Mouse (Mus musculus) frontal cortex, postnatal 36 days (tissue): ENCODE measurements at regions not wholly inside any gene's neighbourhood (a gene's known extent, or its start where the extent isn't known, plus 50 kb on each side); places are given as distances from the start of the nearest gene placed in this dataset.
A peak's percentile ranks its signal among the peaks of the same experiment; 100 is the strongest.
"Not testable (repeated sequence)": the region's sequence is repeated elsewhere in the genome, so short reads cannot be mapped to it uniquely, and the experiment has no call there.

Experiments
- DNase-seq, 2 experiments: peaks; one replicate each; pipeline ENCODE4 v3.0.0; 2022; ENCODE audit warnings: low spot score in 2 of 2

DNA sequence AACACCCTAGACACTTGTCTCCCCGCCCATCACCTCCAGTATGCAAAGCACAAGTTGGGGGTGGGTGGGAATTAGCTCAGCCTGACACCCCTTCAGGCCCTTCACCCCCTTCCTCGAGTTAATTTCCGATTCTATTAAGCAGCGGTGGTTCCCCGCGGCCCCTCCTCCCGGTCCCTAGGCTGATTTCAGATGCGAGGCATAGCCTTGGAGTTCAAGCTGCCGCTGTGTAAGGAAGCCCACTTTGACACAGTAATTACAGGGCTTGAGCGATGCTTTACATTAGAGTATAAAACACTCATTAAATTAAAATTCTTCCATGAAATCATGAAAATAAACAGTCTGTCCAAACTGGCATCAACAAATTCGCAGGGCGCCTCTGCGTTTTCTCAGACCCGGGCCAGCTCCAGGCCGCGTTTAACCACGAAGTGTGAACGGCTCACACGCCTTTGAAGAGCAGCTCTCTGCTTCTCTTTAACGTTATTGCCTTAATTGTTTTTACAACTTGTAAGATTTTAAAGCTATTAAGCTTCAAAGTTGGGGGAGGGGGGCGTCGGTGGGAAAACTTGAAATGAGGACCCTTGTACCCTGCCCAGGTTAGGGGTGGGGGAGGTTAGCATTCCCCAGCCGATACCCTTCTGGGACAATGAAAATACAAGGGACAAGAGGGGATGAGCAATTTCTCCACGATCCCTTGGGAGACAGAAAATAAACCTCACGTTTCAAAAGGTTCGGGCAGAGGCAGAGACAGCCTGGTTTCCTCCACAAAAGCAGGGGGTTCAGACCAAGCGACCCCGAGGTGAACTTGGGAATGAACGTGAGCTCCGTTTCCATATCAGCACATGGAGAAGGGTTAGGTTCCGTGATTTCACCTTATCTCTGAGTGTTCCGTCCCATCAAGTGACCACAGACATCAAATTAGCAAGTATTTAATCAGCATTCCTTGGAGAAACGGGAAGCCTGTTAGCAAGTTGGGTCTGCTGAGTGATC lies 114.4 kb downstream of the Dicer1 start:
- no peak for DNase-seq

DNA sequence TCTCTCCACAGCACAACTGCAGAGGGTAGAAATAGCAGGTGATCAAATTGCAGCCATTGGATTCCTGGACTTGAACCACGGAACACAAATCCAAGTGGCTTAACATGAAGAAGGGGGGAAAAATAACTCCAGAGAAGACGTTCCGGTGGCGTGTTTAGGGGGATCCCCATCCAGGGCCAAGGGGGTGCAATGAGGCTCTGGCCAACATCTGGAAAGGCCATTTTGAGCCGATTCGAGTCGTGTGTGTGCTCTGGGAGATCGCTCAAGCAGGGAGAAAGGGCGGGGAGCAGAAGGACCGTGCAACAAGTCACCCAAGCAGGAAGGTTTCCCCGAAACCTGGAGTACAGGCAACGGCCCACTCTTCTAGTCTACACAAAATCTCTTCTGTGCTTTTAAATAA lies 115.3 kb downstream of the Dicer1 start:
- no peak for DNase-seq

DNA sequence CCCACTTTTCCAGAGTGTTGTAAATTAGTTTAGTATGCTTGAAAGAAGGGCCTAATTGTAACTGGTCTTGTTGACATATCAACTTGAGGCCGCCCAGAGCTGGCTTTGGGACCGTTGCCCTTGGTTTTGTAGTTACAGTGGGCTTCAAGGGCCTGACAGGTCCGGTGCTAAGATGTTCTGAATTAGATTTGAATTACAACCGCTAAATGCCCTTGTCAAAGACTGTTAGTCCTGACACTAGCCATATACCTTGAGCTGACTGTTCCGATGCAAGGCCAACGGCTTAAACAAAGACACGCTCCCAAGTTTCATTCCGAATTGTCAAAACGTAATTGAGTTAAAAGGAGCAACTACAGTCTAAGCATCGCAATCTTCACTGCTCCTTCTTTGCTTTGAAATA lies 116.9 kb downstream of the Dicer1 start:
- no peak for DNase-seq

DNA sequence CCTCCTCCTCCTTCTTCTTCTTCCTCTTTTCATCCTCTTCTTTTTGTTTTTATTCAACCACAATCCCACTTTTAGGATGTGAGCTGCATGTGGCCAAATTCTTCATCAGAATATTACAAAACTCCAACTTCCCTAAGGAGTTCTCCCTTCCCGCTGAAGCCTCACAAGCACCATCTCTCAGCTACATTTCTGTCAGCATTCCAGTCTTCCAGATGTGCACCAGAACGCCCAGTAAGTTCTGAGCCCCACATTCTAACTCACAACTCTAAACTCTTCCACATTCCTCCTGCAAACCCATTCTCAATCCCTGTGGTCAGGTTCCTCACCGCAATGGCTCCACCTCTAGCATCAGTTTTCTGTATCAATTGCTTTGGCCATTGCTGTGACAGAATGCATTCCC lies 121.2 kb downstream of the Dicer1 start:
- DNase-seq, result no peak

DNA sequence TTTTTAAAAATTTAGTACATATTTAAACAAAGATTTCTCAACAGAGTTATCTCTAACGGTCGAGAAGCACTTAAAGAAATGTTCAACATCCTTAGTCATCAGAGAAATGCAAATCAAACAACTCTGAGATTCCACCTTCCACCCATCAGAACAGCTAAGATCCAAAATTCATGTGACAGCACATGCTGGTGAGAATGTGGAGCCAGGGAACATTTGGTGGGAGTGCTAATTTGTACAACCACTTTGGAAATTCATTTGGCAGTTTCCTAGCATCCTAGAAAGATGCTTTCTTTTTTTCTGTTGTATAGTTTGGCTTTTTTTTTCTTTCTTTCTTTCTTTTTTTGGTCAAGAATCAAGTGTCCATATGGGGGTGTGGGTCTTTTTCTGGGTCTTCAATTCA lies 122.3 kb downstream of the Dicer1 start:
- peak in 1 of 2 experiments; percentile 26 for DNase-seq

DNA sequence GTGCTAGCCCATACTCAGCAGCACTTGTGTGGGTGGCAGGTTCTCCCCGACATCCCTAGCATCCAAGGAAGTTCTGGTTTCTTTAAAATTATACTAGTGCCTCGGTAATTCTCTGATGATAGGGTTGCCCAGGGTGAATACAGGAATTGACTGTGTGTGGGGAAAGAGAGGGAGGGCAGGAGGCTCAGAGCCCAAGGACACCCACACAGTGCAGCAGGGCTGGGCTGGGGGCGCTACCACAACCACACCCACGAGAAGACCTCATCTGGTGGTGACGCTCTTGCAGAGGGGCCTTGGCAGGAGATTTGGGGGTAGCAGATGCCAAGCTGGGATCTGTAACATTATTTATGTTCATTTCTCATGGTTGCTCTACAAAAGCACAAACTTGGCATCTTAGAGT lies 125.7 kb downstream of the Dicer1 start:
- DNase-seq, result no peak

DNA sequence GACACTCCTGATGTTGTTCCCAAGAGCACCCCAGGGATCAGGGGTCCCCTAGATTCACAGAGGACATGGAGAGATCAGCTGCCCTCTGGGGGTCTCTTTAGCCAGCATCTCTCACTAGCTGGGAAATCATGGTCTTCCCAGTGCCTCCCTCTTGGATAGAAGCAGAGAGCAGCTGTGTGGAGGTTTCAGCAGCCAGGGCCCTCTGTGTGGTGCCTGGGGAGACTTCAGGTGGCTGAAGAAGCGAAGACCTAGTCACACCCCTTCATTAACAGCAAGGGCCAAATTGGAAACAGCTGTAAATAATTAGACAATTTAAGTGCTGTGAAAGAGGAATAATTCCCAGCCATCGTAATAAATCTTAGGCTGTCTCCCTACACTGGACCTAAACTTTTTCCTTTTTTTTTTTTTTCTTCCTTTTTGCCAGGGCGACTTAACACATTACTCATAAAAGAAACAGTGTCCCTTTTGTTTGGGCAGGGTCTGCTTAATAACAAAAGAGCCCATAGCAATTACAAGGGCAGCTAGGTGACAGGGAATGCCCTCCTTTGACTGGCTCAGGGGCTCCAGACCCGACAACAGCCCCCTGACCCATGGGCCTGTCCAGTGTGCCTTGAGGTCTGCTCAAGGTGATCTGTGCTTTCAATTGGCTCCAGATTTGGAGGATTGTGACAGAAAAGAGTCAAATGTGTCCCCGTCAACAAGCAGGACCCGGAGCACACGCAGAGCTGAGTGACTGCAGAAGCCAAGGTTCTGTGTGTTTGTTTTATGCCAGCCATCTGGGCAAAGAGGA lies 127.7 kb downstream of the Dicer1 start:
- no peak for DNase-seq

DNA sequence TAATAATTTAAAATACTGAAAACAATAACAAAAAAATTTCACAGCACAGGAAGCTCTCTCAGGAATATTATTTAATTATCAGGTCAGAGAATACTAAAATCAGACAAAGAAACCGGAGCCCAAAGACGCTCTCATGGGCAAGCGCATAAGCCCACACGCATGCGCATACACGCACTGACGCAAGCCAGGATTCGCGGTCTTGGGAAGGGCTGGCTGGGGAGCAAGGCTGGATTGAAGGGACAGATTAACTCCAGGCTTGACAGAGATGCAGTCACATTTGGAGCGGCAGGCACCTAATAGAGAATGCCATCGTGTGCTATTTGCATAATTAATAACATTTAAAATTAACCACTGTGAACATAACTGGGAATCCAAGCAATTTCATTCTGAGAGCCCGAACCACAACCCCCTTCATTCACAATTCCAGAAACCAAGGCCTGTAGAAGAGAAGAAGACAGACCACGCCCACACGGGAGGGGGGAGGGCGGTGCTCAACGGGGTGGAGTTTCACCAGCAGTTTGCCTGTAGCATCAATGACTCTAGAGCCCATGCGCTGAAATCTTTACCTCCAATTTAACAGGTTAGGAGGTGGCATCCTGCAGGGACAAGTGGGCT lies 134.5 kb downstream of the Dicer1 start:
- peak; percentile 53 to 73 for DNase-seq

DNA sequence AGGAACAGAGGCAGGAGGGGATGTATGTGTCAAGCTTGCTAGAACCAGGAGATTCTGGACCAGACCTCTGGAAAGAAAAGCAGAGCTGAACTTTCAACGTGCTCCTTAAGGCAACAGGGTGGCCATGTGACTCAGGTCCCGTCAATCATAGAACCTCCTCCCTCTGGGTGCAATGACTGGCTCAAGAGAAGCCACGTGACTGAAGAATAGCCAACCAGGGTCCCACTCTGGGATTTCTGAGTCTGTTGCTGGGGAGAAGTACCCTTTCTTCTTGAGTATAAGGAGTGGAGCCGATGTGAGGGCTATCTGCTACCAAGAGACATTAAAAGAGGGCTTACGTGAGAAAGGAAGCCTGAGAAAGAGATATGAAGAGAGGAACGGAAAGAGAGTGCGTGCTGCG lies 137.5 kb downstream of the Dicer1 start:
- no peak for DNase-seq

DNA sequence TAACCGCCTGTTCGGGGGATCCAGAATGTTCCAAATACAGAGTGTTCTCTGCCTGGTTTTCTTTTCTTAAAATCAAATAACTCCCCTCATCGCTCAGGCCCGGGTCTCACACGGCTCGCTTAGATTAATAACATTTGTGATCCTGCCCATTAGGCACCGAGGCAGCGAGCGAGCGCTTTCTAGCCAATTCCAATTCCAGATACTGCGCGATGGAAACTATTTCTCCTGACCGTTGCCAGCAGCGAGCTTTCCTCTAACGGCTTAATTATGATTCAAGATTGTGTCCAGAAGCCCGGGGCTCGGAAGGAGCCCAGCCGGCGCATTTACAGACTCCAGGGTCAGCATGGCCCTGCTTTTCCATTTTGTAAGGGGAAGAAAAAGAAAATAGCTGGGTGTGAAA lies 136.6 kb upstream of the Gsc start:
- DNase-seq, result no peak

DNA sequence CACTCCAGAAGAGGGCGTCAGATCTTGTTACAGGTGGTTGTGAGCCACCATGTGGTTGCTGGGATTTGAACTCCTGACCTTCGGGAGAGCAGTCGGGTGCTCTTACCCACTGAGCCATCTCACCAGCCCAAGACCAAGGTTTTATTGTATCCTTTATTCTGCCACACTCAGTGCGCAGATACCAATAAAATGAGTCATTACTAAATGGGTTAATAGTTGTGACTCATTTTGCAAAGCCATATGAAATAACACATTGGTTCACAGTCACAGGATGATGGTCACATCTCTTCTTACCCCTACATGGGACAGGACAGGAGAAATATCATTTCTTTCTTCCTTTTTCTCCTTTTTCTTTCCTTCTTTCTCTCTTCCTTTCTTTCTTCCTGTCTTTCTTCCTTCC lies 135.8 kb upstream of the Gsc start:
- DNase-seq, result not testable (repeated sequence)

DNA sequence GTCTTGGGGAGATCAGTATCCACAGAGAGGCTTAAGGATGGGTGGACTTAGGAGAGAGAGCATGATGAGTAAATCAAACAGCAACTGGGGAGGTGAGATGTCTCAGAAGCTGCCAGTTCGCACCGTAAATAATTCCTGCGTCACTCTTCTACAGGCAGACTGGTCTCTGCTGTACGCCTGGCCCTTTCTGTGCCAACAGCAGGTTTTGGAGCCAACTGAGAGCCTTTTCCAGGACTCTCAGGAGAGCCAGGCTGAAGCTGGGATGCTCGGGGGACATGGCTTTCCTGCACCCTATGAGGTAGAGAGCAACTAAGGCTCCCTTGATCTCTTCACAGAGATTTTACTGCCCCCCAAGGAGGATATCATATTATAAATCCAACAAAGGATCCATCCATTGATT lies 134.3 kb upstream of the Gsc start:
- DNase-seq, result no peak

DNA sequence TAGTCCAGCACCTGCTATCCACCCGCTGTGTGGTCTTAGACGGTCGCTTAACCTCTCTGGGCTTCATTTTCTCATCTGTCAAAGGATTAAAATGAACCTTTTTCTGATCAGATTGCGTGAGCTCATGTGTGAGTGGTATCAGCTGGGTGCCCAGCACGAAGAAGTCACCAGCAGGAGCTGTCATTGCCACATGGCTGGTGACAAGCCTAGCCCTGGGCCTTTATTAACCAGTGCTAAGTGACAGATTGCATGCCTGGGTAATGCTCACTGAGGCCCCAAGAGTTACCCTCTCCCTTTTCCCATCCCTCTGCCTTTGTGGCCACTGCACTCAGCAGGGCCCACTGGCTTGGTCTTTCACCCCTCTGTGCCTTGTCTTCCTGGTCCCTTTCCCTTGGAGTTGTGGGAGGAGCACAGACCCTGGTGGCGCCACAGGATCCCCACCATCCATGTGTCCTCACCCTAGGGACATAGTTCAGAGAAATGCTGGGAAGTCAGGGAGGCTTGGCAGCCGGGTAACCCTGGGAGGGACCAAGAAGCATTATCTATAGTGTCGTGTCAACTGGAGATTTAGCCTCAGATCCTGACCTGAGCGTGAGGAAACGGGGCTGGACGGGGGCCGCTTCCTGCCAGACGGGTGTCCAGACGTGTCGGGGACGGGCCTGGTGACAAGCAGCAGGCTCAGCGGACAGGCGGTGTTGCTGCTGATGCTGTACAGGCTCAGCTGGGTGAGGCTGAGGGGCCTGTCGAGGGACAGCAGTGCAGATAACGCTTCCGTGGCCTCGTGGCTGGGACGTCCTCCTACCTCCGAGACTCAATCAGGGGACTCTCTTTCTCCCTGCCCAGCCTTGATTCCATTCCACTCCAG lies 132.6 kb upstream of the Gsc start:
- DNase-seq, result no peak

DNA sequence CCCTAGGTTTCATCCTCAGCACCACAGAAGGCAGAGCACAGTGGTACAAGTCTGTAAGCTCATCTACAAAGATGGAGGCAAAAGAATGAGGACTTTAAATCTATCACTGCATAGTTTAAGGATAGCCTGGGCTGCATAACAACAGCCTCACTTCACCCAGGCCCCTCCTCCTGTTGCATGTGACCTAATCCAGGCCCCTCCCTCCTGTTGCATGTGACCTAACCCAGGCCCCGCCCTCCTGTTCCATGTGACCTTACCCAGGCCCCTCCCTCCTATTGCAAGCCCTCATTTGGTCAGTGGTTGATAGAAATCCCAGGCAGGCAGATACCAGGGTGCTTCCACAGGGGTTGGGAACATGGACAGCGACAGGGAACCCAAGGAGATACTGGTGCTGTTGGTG lies 124.9 kb upstream of the Gsc start:
- no peak for DNase-seq

DNA sequence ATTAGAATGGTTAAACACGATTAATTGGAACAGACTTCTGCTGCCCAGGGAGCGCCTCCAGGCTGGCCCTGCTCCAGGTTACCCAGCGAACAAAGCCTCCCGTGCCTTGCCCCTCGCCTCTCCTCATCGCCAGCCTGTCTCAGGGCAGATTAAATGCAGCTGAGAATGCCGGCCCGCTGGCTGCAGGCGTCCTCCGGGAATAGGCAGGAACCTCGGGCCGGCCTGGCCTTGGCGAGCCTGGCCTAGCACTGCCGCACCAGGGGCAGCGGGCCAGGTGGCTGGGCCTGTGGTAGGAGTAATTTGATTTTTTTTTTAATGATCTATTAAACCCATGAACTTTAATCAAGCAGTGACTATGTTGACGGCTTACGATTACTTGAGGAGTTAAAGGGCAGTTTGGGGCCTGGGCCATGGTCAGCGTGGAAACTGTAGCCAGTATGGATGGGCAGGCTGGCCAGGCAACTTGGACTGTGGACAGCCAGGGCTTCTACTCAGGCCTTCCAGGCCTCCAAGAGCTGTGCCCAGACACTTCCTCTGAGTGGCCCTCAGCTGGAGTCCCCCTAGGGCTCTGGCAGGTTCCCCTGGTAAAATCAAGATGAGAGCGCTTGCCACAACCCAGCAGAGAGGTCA lies 120.5 kb upstream of the Gsc start:
- peak; percentile 15 to 35 for DNase-seq

DNA sequence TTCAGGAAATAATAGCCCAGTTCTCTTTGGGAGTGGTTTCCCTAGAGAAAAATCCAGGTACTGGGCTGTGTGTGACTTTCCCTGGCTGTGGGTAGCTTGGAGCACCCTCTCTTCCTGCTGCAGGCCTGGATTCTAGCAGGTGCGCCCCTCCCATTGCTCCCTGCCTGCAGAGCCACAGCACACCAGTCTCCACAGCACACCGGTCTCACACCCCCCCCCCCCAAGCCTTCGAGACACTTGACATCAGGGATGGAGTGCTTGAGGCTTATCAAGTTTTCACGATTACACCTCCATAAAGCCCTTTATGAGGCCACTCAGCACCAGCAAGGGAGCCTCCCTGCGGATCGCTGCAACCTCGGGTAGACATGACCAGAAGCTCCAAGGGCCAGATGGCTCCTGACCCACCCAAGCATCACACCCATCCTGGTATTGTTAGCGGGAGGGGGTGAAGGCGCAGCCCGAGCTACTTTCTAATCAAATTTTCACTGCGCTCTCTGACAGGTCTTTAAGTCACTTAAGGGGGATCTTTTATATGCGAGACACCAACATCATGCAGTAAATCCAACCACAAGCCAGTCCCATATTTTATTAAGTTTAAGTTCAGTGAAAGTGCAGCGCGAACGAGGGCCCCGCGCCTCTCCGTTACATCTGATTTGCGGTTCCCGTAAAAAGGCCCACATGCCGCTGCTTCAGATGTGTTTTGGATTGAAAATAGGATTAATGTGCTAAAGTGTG lies 119.8 kb upstream of the Gsc start:
- DNase-seq, result no peak

DNA sequence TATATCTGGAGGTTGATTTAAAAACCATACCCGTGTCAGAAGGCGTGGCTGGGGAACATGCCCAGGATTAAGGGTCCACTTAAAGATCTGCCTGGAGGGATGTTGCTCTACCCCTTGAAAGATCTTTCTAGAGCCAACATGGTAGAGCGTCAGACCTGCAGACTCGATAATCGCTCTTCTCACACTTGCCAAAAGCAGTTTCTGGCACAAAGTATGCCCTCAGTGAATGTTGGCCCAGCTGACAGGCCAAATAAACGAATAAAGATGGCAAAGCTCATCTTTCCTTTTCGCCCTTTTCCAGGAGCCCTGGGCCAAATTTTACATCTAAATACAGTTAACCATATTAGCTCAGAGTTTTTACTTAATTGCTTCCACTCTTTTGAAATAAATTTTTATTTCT lies 118.4 kb upstream of the Gsc start:
- no peak for DNase-seq

DNA sequence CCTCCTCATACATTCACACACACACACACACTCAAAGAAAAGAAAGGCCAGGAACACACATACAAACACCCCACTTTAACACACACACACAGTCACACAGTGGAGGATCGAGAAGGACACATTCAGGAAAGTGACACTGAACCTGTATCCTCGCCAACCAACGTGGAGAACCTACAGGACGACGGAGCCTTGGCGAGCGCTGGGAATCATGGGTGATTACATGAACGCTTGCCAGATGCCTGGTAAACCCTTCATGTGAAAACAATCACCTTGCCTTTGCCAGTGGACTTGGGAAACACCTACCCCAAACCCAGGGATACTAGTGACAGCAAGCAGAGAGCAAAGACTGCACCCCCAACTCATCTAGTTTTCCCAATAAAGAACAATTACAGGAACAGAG lies 117.2 kb upstream of the Gsc start:
- no peak for DNase-seq

DNA sequence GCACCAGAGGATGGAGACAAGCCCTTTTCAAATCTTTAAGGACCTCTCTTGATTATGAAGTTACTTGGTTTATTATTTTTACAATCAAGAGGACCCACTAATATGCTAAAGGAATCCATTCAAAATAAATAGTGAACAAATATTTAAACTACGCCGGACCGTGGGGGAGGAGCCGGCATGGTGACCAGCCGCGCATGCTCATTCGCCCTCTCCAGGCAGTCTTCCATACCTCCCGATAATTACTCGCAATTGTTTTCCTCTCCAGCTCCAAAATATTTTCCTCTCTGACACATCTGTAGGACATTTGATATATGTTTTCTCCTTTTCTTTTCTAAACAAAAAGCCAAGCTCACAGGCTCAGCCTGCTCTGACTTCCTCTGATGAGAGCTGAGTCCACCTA lies 111.3 kb upstream of the Gsc start:
- DNase-seq, result no peak

DNA sequence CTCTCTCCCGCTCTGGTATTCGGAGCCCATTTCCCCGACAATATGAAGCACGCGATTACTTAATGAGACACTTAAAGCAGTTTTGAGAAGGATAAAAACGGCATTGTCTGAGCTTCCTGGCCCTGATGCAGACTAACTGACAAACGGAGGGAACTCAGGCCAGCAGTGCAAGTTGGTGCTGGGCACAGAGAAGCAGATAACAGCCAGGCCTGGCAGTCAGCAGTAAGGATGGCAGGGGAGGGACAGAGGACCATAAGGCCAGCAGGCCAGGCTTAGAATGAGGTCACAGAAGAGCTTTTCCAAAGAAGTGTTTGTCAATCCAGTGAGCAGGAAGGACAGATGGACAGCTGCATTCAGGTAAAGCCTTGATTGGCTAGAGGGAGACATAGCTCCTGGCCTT lies 107.7 kb upstream of the Gsc start:
- DNase-seq, result no peak
